Mouse (Mus musculus) WW6 (cell line): ENCODE measurements around the gene Irak4.

Source experiments
- DNase-seq: peaks from one replicate; pipeline ENCODE4 v3.0.0-alpha.2; 2013; ENCODE audit warnings: low read depth, low spot score

Irak4 gene

GRCm38 (mm10) chr15:94543409-94544051, at the start of gene Irak4, which contains the start of gene Pus7l:
TSS of gene Irak4 (plus strand) at chr15:94543643.
TSS of gene Pus7l (minus strand) at chr15:94543547.
- DNase-seq, result peak; percentile 84

- no peak for DNase-seq
Observed at GRCm38 (mm10) chr15:94494445-94494844, 49.0 kb upstream of the Irak4 start.

- DNase-seq, result no peak
Observed at GRCm38 (mm10) chr15:94495936-94496335, 47.5 kb upstream of the Irak4 start.

- no peak for DNase-seq
Observed at GRCm38 (mm10) chr15:94499260-94499659, 44.2 kb upstream of the Irak4 start.

GRCm38 (mm10) chr15:94503451-94504215, 39.8 kb upstream of the Irak4 start:
- no peak for DNase-seq

GRCm38 (mm10) chr15:94517913-94518491, 25.4 kb upstream of the Irak4 start:
- no peak for DNase-seq

GRCm38 (mm10) chr15:94520205-94520900, 23.1 kb upstream of the Irak4 start:
- no peak for DNase-seq

GRCm38 (mm10) chr15:94520959-94521358, 22.5 kb upstream of the Irak4 start:
- DNase-seq, result no peak

GRCm38 (mm10) chr15:94523251-94523650, 20.2 kb upstream of the Irak4 start:
- DNase-seq, result no peak

GRCm38 (mm10) chr15:94524956-94525355, 18.5 kb upstream of the Irak4 start:
- no peak for DNase-seq

- no peak for DNase-seq
Observed at GRCm38 (mm10) chr15:94530519-94530918, 12.9 kb upstream of the Irak4 start.

GRCm38 (mm10) chr15:94532306-94532705, 11.1 kb upstream of the Irak4 start:
- DNase-seq, result no peak

- no peak for DNase-seq
Observed at GRCm38 (mm10) chr15:94532956-94533355, 10.5 kb upstream of the Irak4 start.

GRCm38 (mm10) chr15:94535521-94535920, 7.9 kb upstream of the Irak4 start:
- DNase-seq, result no peak

GRCm38 (mm10) chr15:94539296-94539695, 4.1 kb upstream of the Irak4 start:
- DNase-seq, result no peak

GRCm38 (mm10) chr15:94542567-94543408, 655 bp upstream of the Irak4 start:
- no peak for DNase-seq

GRCm38 (mm10) chr15:94544052-94544636, 701 bp downstream of the Irak4 start:
- DNase-seq, result no peak

- no peak for DNase-seq
Observed at GRCm38 (mm10) chr15:94544844-94545243, 1.4 kb downstream of the Irak4 start.

- DNase-seq, result no peak
Observed at GRCm38 (mm10) chr15:94553536-94553935, 10.1 kb downstream of the Irak4 start.

- peak; percentile 65 for DNase-seq
Observed at GRCm38 (mm10) chr15:94557442-94557841, 14.0 kb downstream of the Irak4 start.
